Mouse (Mus musculus) lung, postnatal 14 days (tissue): ENCODE results near the gene Pbx4.

ENCODE experiments used
- DNase-seq: peaks from one replicate; pipeline ENCODE4 v3.0.0; 2021

The Pbx4 gene

GRCm38 (mm10) chr8:69832298-69832853 lies at the start of gene Pbx4:
Pbx4 (plus strand) TSS chr8:69832491.
- DNase-seq = peak; percentile 73

- no peak for DNase-seq
Observed at GRCm38 (mm10) chr8:69789105-69789504, 43.2 kb upstream of the Pbx4 start.

- DNase-seq = no peak
Observed at GRCm38 (mm10) chr8:69789731-69790130, 42.6 kb upstream of the Pbx4 start.

- DNase-seq = no peak
Observed at GRCm38 (mm10) chr8:69790364-69790763, 41.9 kb upstream of the Pbx4 start.

- peak; percentile 89 for DNase-seq
Observed at GRCm38 (mm10) chr8:69790773-69791367, 41.4 kb upstream of the Pbx4 start, which contains the start of the genes Atp13a1 and Zfp866. Atp13a1 (plus strand) TSS chr8:69791163. Zfp866 (minus strand) TSS chr8:69791178.

- peak; percentile 12 for DNase-seq
Observed at GRCm38 (mm10) chr8:69791415-69792068, 40.7 kb upstream of the Pbx4 start.

GRCm38 (mm10) chr8:69793666-69794065 lies 38.6 kb upstream of the Pbx4 start:
- no peak for DNase-seq

GRCm38 (mm10) chr8:69794096-69794495 lies 38.2 kb upstream of the Pbx4 start:
- no peak for DNase-seq

GRCm38 (mm10) chr8:69794901-69795300 lies 37.4 kb upstream of the Pbx4 start:
- DNase-seq = no peak

GRCm38 (mm10) chr8:69796721-69797345 lies 35.5 kb upstream of the Pbx4 start:
- DNase-seq = no peak

GRCm38 (mm10) chr8:69797661-69798060 lies 34.6 kb upstream of the Pbx4 start:
- no peak for DNase-seq

- DNase-seq = no peak
Observed at GRCm38 (mm10) chr8:69799261-69799660, 33.0 kb upstream of the Pbx4 start.

- no peak for DNase-seq
Observed at GRCm38 (mm10) chr8:69799946-69800345, 32.3 kb upstream of the Pbx4 start.

GRCm38 (mm10) chr8:69801796-69802195 lies 30.5 kb upstream of the Pbx4 start:
- no peak for DNase-seq

- DNase-seq = no peak
Observed at GRCm38 (mm10) chr8:69802216-69802615, 30.1 kb upstream of the Pbx4 start.

- no peak for DNase-seq
Observed at GRCm38 (mm10) chr8:69803366-69803765, 28.9 kb upstream of the Pbx4 start.

GRCm38 (mm10) chr8:69804537-69804936 lies 27.8 kb upstream of the Pbx4 start:
- no peak for DNase-seq

GRCm38 (mm10) chr8:69805086-69805485 lies 27.2 kb upstream of the Pbx4 start:
- no peak for DNase-seq

- DNase-seq = no peak
Observed at GRCm38 (mm10) chr8:69805491-69805890, 26.8 kb upstream of the Pbx4 start.

GRCm38 (mm10) chr8:69807236-69807635 lies 25.1 kb upstream of the Pbx4 start:
- no peak for DNase-seq

- peak; percentile 86 for DNase-seq
Observed at GRCm38 (mm10) chr8:69808094-69808863, 24.0 kb upstream of the Pbx4 start, which contains the start of gene Gmip. Gmip (plus strand) TSS chr8:69808679.

GRCm38 (mm10) chr8:69808864-69809403 lies 23.4 kb upstream of the Pbx4 start:
- peak; percentile 37 for DNase-seq

GRCm38 (mm10) chr8:69809820-69810219 lies 22.5 kb upstream of the Pbx4 start:
- DNase-seq = no peak
